Mouse (Mus musculus) cortical plate, adult 2 months (tissue): ENCODE measurements around the gene Phyhipl. TPM values are rescaled to one million over a fixed set of nuclear protein-coding genes. Genes with fewer than 3 reads are reported as not detected.
A peak's percentile ranks its signal among the peaks of the same experiment; 100 is the strongest.

Experiments used
- H3K27ac ChIP-seq: fragments of 200-500 bp; 2 replicates; pipeline ENCODE4 v1.5.1; 2012; ENCODE audit warnings: low read length, control low read depth, inconsistent platforms; ENCODE audit not compliant: insufficient read depth
- H3K4me1 ChIP-seq: fragments of 200-500 bp; 2 replicates; pipeline ENCODE4 v1.6.1; 2011; ENCODE audit warnings: low read length; ENCODE audit not compliant: control insufficient read depth, insufficient read depth
- H3K4me3 ChIP-seq: fragments of 200-500 bp; 2 replicates; pipeline ENCODE4 v1.5.1; 2011; ENCODE audit warnings: mild to moderate bottlenecking, low read length, control low read depth; ENCODE audit not compliant: insufficient read depth
- CTCF ChIP-seq: fragments of 200-500 bp; IDR thresholded peaks from 2 replicates; pipeline ENCODE4 v1.5.1; 2011; ENCODE audit warnings: mild to moderate bottlenecking, control low read depth, low read length; ENCODE audit not compliant: insufficient read depth; ENCODE audit errors: extremely low read depth
- POLR2A ChIP-seq: fragments of 200-500 bp; IDR thresholded peaks from 2 replicates; pipeline ENCODE4 v1.6.1; 2011; ENCODE audit warnings: mild to moderate bottlenecking, low read length, control low read depth; ENCODE audit not compliant: insufficient read depth; ENCODE audit errors: extremely low read depth
- polyA plus RNA-seq: library from polyadenylated mRNA; depleted of rRNA; stranded (reverse); fragments of >200 nt; gene quantifications from 2 replicates; pipeline ENCODE4 v1.2.3, GENCODE M21; 2012; rRNA removed

Phyhipl gene
- 187 and 188 TPM in 2 replicates for polyA plus RNA-seq

DNA sequence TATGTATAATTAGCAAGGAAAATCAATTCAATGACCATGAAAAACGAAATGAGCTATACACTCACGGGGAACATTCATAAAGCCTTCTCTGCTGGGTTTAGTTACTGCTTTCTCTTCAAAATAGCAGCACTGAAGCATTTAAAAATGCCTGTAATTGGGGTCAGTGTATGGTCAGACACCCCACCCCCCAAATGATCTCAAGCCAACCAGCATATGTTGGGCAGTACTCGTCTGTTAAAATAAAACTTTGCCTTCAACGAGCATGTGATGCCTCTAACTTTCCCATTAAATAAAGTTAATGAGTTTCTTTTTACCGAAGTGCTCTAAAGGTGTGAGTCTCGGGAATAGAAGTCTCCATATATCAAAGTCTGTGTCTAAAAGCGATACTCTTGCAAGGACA lies at the start of gene Phyhipl:
Phyhipl (minus strand) TSS at position 138 of the 400 bp plus-strand sequence.
- TF ChIP-seq CTCF (no peak), POLR2A (no peak)
- Histone ChIP-seq H3K4me3 (no peak within 1 kb of the TSS), H3K27ac (no peak within 1 kb of the TSS), H3K4me1 (no peaks in the 10 kb centered on the region)

GRCm38 (mm10) chr10:70703211-70703610 lies 47.4 kb upstream of the Phyhipl start:
- no peak overlapping the region for H3K4me3 ChIP-seq
- TF ChIP-seq CTCF, result no peak
- no peak for TF ChIP-seq POLR2A
- no peaks in the 10 kb centered on the region for H3K4me1 ChIP-seq
- no peak overlapping the region for H3K27ac ChIP-seq

GRCm38 (mm10) chr10:70699581-70699980 lies 43.8 kb upstream of the Phyhipl start:
- H3K27ac ChIP-seq, result no peak overlapping the region
- no peak overlapping the region for H3K4me3 ChIP-seq
- H3K4me1 ChIP-seq, result no peaks in the 10 kb centered on the region
- no peak for TF ChIP-seq CTCF
- TF ChIP-seq POLR2A, result no peak

GRCm38 (mm10) chr10:70698014-70698413 lies 42.2 kb upstream of the Phyhipl start:
- no peak overlapping the region for H3K27ac ChIP-seq
- no peaks in the 10 kb centered on the region for H3K4me1 ChIP-seq
- H3K4me3 ChIP-seq, result no peak overlapping the region
- TF ChIP-seq POLR2A (no peak), CTCF (no peak)

GRCm38 (mm10) chr10:70696748-70697585 lies 41.2 kb upstream of the Phyhipl start:
- TF ChIP-seq POLR2A, result no peak
- TF ChIP-seq CTCF, result no peak
- H3K4me1 ChIP-seq, result no peaks in the 10 kb centered on the region
- no peak overlapping the region for H3K27ac ChIP-seq
- no peak overlapping the region for H3K4me3 ChIP-seq

GRCm38 (mm10) chr10:70689346-70689745 lies 33.6 kb upstream of the Phyhipl start:
- TF ChIP-seq POLR2A (no peak), CTCF (no peak)
- H3K4me1 ChIP-seq, result peaks cover 2% of the 10 kb centered on the region
- H3K4me3 ChIP-seq, result no peak overlapping the region
- no peak overlapping the region for H3K27ac ChIP-seq

- no peak for TF ChIP-seq CTCF
- no peak for TF ChIP-seq POLR2A
- Histone ChIP-seq H3K27ac (no peak overlapping the region), H3K4me3 (no peak overlapping the region), H3K4me1 (peaks cover 2% of the 10 kb centered on the region)
Measured at GRCm38 (mm10) chr10:70688881-70689280, 33.1 kb upstream of the Phyhipl start.

DNA sequence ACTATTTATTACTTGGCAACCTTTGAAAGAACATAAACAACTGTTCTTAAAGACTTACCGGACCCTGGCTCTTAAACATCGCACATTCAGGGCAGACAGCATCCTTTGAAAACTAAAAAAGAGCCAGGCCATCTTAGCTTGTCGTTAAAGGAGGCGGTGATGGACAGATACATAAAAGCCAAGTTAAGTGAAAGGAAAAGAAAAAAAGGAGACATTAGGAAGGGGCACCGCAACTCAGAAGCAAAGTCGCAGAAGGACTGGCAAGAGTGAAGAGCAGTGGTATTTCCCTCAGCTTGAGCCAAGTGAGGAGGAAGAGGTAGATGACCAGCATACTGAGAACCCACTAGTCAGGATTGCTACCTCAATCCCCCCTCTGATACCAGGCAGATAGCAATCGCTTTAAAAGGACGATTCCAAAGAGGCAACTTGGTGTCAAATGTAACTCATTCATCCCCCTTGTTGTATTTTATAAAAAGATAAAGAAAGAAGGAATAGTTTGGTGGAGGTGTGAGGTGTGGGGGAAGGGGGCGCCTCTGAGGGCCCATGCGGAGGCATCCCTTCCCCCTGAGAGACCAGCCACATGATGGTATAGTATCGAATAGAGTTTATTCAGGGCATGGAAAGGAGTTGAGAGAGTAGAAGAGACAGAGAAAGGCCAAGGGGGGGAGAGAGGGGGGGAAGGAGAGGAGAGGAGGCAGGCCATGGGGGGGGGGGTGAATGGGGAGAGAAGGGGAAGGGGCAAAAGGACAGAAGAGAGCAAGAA lies 31.4 kb upstream of the Phyhipl start:
- H3K4me1 ChIP-seq, result peaks cover 2% of the 10 kb centered on the region
- no peak for TF ChIP-seq CTCF
- TF ChIP-seq POLR2A, result no peak
- peak overlapping the region; percentile 59; the same call in 1 of the 2 replicates for H3K27ac ChIP-seq
- H3K4me3 ChIP-seq, result no peak overlapping the region

DNA sequence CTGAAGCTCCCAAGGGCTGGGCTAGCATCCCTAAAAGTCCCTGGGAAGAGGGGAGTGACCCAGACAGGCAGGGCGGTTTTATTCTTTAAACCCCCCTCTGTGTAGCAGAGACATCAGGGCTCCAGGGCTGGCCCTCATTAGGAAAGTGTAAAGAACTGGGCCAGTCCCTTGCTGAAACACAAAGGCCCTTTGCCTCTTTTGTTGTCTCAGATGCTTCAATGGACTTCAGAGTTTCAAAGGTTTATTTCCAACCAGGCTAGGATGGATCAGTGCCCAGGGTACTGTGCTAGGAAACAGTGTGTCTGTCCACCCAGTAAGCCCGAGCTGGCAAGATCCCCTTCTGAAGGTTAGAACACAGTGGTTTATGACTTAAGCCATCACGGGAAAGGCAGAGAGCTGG lies 30.7 kb upstream of the Phyhipl start:
- H3K4me3 ChIP-seq, result no peak overlapping the region
- H3K27ac ChIP-seq, result peak overlapping the region; percentile 59; the same call in 1 of the 2 replicates
- peaks cover 2% of the 10 kb centered on the region for H3K4me1 ChIP-seq
- TF ChIP-seq CTCF (no peak), POLR2A (no peak)
